In genomic region chr9:21803986-21804644, GRCm38 (mm10) we compare ENCODE assay signal across 8 mouse cellular contexts. TPM values are rescaled to one million over a fixed set of nuclear protein-coding genes. Genes with fewer than 3 reads are reported as not detected.
DNase-seq lines count a peak whose midpoint lies in the region; ATAC-seq and TF ChIP-seq lines count a peak whose summit lies in the region.

No protein-coding gene starts in this region.

- H3K36me3 ChIP-seq in CH12.LX (replicated peaks in 1 of 2; ENCODE audit: control insufficient read depth in 1 of 2, insufficient read depth in 1 of 2, low read length in 1 of 2), result peaks cover 0 to 1% of the 10 kb centered on the region in 2 experiments
- H3K36me3 ChIP-seq in forebrain, embryonic 13.5 days (ENCODE audit: poor library complexity, severe bottlenecking), result no peaks in the 10 kb centered on the region
- H3K36me3 ChIP-seq in neural tube, embryonic 15.5 days, result no peaks in the 10 kb centered on the region

- 40% methylated on average over 13 of the region's 13 CpGs for WGBS in forebrain, embryonic 13.5 days
- 43% methylated on average over 13 of the region's 13 CpGs for WGBS in neural tube, embryonic 15.5 days

- no peak for TF ChIP-seq EP300 in CH12.LX (IDR thresholded peaks at IDR 0.05; ENCODE audit: low read length)

- intact Hi-C loops in heart, postnatal 10 days (cut with DNase I), result loop anchor here (1.0 to 5.0 kb wide), 3 partner anchors 17 to 102 kb away; no protein-coding TSS in a partner anchor

- peak; percentile 72 to 93 for TF ChIP-seq CTCF in CH12.LX (conservative IDR thresholded peaks at IDR 0.05 in 1 of 2, IDR thresholded peaks at IDR 0.05 in 1 of 2; ENCODE audit: low read depth in 2 of 2, low read length in 2 of 2)

- no peak overlapping the region for H3K4me2 ChIP-seq in CH12.LX (ENCODE audit: insufficient read depth, low read depth, poor library complexity, severe bottlenecking)
- H3K4me2 ChIP-seq in forebrain, embryonic 13.5 days, result 0 out of 2 replicates have a peak overlapping the region, but pooled peaks have one; percentile 9
- peak overlapping the region; percentile 17; the same call in 1 of the 2 replicates for H3K4me2 ChIP-seq in neural tube, embryonic 15.5 days

- H3K4me1 ChIP-seq in CH12.LX (ENCODE audit: control insufficient read depth in 1 of 2, insufficient read depth in 2 of 2), result peaks cover 10% of the 10 kb centered on the region in 2 experiments; a peak in 3 of 4 replicates
- no peaks in the 10 kb centered on the region for H3K4me1 ChIP-seq in forebrain, embryonic 13.5 days
- peaks cover 4% of the 10 kb centered on the region; the same call in 1 of the 2 replicates for H3K4me1 ChIP-seq in neural tube, embryonic 15.5 days

- no peak overlapping the region for H3K27ac ChIP-seq in CH12.LX (ENCODE audit: insufficient read depth, low read depth)
- H3K27ac ChIP-seq in forebrain, embryonic 13.5 days, result no peak overlapping the region
- H3K27ac ChIP-seq in neural tube, embryonic 15.5 days (replicated peaks), result 0 out of 2 replicates have a peak overlapping the region, but pooled peaks have one; percentile 1

- dilution Hi-C loops in CH12.LX (cut with MboI; ENCODE audit: extremely low pct_ligation_motif_present, extremely low pct_unique_long_range_greater_than_20kb, low sequenced_read_pairs), result no loop called here

- peak; percentile 93 for ATAC-seq in forebrain, embryonic 13.5 days
- ATAC-seq in neural tube, embryonic 15.5 days (ENCODE audit: low FRiP score), result peak; percentile 83

- H3K9ac ChIP-seq in CH12.LX (ENCODE audit: insufficient read depth, low read depth), result no peak overlapping the region
- H3K9ac ChIP-seq in forebrain, embryonic 13.5 days, result no peak overlapping the region
- no peak overlapping the region for H3K9ac ChIP-seq in neural tube, embryonic 15.5 days (replicated peaks)

- in situ Hi-C loops in CH12.LX (cut with MboI; ENCODE audit: low pct_ligation_motif_present, low pct_unique_long_range_greater_than_20kb, low sequenced_read_pairs), result loop anchor here (5.0 kb wide), 1 partner anchor 112 kb away; no protein-coding TSS in a partner anchor

- H3K9me3 ChIP-seq in CH12.LX (replicated peaks; ENCODE audit: low read length), result no peaks in the 10 kb centered on the region
- H3K9me3 ChIP-seq in forebrain, embryonic 13.5 days (replicated peaks), result no peaks in the 10 kb centered on the region
- no peaks in the 10 kb centered on the region for H3K9me3 ChIP-seq in neural tube, embryonic 15.5 days (replicated peaks)

- DNase-seq in CH12.LX (ENCODE audit: extremely low read depth), result peak; percentile 81
- peak; percentile 61 for DNase-seq in c-Kit-positive CD71-positive TER-119-positive erythroid progenitor cells, embryonic 14.5 days (ENCODE audit: low spot score)
- peak; percentile 90 to 93 for DNase-seq in heart, postnatal 10 days
- peak; percentile 81 for DNase-seq in layer of hippocampus, adult 11-12 months (ENCODE audit: low spot score)
- peak; percentile 83 to 90 for DNase-seq in lung, adult 18-20 months
- DNase-seq in testis, postnatal 10 days (ENCODE audit: low spot score), result peak; percentile 93

- no peak for TF ChIP-seq POLR2A in CH12.LX (IDR thresholded peaks at IDR 0.05; ENCODE audit: low read depth, low read length)

- no peaks in the 10 kb centered on the region for H3K79me2 ChIP-seq in CH12.LX (replicated peaks; ENCODE audit: control insufficient read depth, extremely low read depth, insufficient read depth, poor library complexity, severe bottlenecking)

- TF ChIP-seq RAD21 in CH12.LX (IDR thresholded peaks at IDR 0.05; ENCODE audit: low read depth, low read length), result peak; percentile 94

- no peak overlapping the region for H3K4me3 ChIP-seq in CH12.LX (replicated peaks in 1 of 3; ENCODE audit: low read depth in 2 of 3, low read length in 2 of 3, poor library complexity in 1 of 3)
- no peak overlapping the region for H3K4me3 ChIP-seq in forebrain, embryonic 13.5 days
- H3K4me3 ChIP-seq in neural tube, embryonic 15.5 days (replicated peaks), result no peak overlapping the region

- H3K27me3 ChIP-seq in CH12.LX (replicated peaks), result peaks cover 8% of the 10 kb centered on the region
- H3K27me3 ChIP-seq in forebrain, embryonic 13.5 days, result no peaks in the 10 kb centered on the region
- H3K27me3 ChIP-seq in neural tube, embryonic 15.5 days (replicated peaks), result no peaks in the 10 kb centered on the region

TF ChIP-seq in CH12.LX, 34 proteins besides CTCF, POLR2A, EP300 and RAD21:
- no peak for TF ChIP-seq ZKSCAN1 (IDR thresholded peaks at IDR 0.05; ENCODE audit: borderline replicate concordance, low read depth, low read length)
- TF ChIP-seq SMC3 (IDR thresholded peaks at IDR 0.05; ENCODE audit: low read depth, low read length), result peak; percentile 79
- TF ChIP-seq NRF1 (IDR thresholded peaks at IDR 0.05; ENCODE audit: low read depth, low read length), result 0 out of 2 replicates have a peak, but pooled peaks have one; percentile 12
- TF ChIP-seq PAX5 (IDR thresholded peaks at IDR 0.05; ENCODE audit: low read length), result no peak
- TF ChIP-seq ETS1 (conservative IDR thresholded peaks at IDR 0.05; ENCODE audit: low read depth, low read length), result peak; percentile 45; the same call in 1 of the 2 replicates
- TF ChIP-seq GABPA (IDR thresholded peaks at IDR 0.05; ENCODE audit: insufficient replicate concordance, low read depth, low read length), result no peak
- no peak; the same call in 1 of the 2 replicates for TF ChIP-seq NELFE (IDR thresholded peaks at IDR 0.05; ENCODE audit: low read depth, low read length)
- TF ChIP-seq E2F4 (IDR thresholded peaks at IDR 0.05; ENCODE audit: insufficient replicate concordance, low read depth, low read length), result no peak
- TF ChIP-seq MAZ (IDR thresholded peaks at IDR 0.05; ENCODE audit: low read depth, low read length), result no peak
- TF ChIP-seq MAFK (IDR thresholded peaks at IDR 0.05; ENCODE audit: insufficient replicate concordance, low read length), result no peak
- TF ChIP-seq USF1 (IDR thresholded peaks at IDR 0.05; ENCODE audit: low read depth, low read length), result no peak
- peak; percentile 37; the same call in 1 of the 2 replicates for TF ChIP-seq TCF12 (IDR thresholded peaks at IDR 0.05; ENCODE audit: low read depth, low read length)
- no peak for TF ChIP-seq CHD2 (IDR thresholded peaks at IDR 0.05; ENCODE audit: low read length)
- TF ChIP-seq MYC (IDR thresholded peaks at IDR 0.05; ENCODE audit: low read depth, low read length), result no peak
- TF ChIP-seq MEF2A (IDR thresholded peaks at IDR 0.05; ENCODE audit: borderline replicate concordance, low read depth, low read length), result 0 out of 2 replicates have a peak, but pooled peaks have one; percentile 19

RNA-seq across cellular contexts. Expression of gene Kank2, which starts 5.6 kb away (rescaled TPM):
- total RNA-seq in CH12.LX (2012; rRNA removed), result 1.6 and 2.3 TPM in 2 replicates
- total RNA-seq in CH12.LX (2014; rRNA removed), result 0.09 and 0.14 TPM in 2 replicates
- polyA plus RNA-seq in CH12.LX (2012; ENCODE audit: insufficient read length, low read depth), result 0.60 and 0.63 TPM in 2 replicates
- polyA plus RNA-seq in forebrain, embryonic 13.5 days (2015; fragmentation: Nextera tagmentation; extraction: Ambion mirVana), result 2.6 and 3.1 TPM in 2 replicates
- 10 to 100 TPM; 49.5 to 51.9 TPM for total RNA-seq in heart, postnatal 10 days (2021)
- 4.9 and 7.4 TPM in 2 replicates for polyA plus RNA-seq in neural tube, embryonic 15.5 days (2015; fragmentation: Nextera tagmentation; extraction: Ambion mirVana)

RNA-seq across cellular contexts. Expression of gene Angptl8, which starts 31.2 kb away (rescaled TPM):
- total RNA-seq in CH12.LX (2012; rRNA removed) (not detected in 2 replicates), CH12.LX (2014; rRNA removed) (not detected in 2 replicates)
- polyA plus RNA-seq in CH12.LX (2012; ENCODE audit: insufficient read length, low read depth), result not detected in 2 replicates
- polyA plus RNA-seq in forebrain, embryonic 13.5 days (2015; fragmentation: Nextera tagmentation; extraction: Ambion mirVana), result 0.21 TPM in 1 of 2 replicates, not detected in the other
- total RNA-seq in heart, postnatal 10 days (2021), result under 1 TPM in 1 of 2 experiments, not detected in 1; 0.31 TPM
- polyA plus RNA-seq in neural tube, embryonic 15.5 days (2015; fragmentation: Nextera tagmentation; extraction: Ambion mirVana), result 0.42 and 1.1 TPM in 2 replicates

RNA-seq across cellular contexts. Expression of gene Spc24, which starts 44.0 kb away (rescaled TPM):
- total RNA-seq in CH12.LX (2012; rRNA removed) (83.2 and 91.6 TPM in 2 replicates), CH12.LX (2014; rRNA removed) (77.6 and 82.7 TPM in 2 replicates)
- 74.3 and 113 TPM in 2 replicates for polyA plus RNA-seq in CH12.LX (2012; ENCODE audit: insufficient read length, low read depth)
- 95.6 and 95.7 TPM in 2 replicates for polyA plus RNA-seq in forebrain, embryonic 13.5 days (2015; fragmentation: Nextera tagmentation; extraction: Ambion mirVana)
- 10 to 100 TPM; 11.9 to 14.5 TPM for total RNA-seq in heart, postnatal 10 days (2021)
- polyA plus RNA-seq in neural tube, embryonic 15.5 days (2015; fragmentation: Nextera tagmentation; extraction: Ambion mirVana), result 17.2 and 39.7 TPM in 2 replicates

RNA-seq across cellular contexts. Expression of gene Dock6, which starts 48.3 kb away (rescaled TPM):
- total RNA-seq in CH12.LX (2012; rRNA removed) (3.3 and 3.4 TPM in 2 replicates), CH12.LX (2014; rRNA removed) (0.26 and 0.79 TPM in 2 replicates)
- 3.6 TPM in 2 replicates for polyA plus RNA-seq in CH12.LX (2012; ENCODE audit: insufficient read length, low read depth)
- polyA plus RNA-seq in forebrain, embryonic 13.5 days (2015; fragmentation: Nextera tagmentation; extraction: Ambion mirVana), result 12.5 and 13.9 TPM in 2 replicates
- 10 to 100 TPM; 63.0 to 66.5 TPM for total RNA-seq in heart, postnatal 10 days (2021)
- 14.0 and 22.5 TPM in 2 replicates for polyA plus RNA-seq in neural tube, embryonic 15.5 days (2015; fragmentation: Nextera tagmentation; extraction: Ambion mirVana)
